Mouse (Mus musculus) cerebellum, postnatal 25 days (tissue): Measurements from ENCODE around the gene Psmg1.
"Not testable (repeated sequence)": the region's sequence is repeated elsewhere in the genome, so short reads cannot be mapped to it uniquely, and the experiment has no call there.

ENCODE experiments used
- DNase-seq, 2 experiments: peaks; one replicate each; pipeline ENCODE4 v3.0.0; 2021; ENCODE audit warnings: mixed read lengths in 2 of 2

Psmg1 gene

DNA sequence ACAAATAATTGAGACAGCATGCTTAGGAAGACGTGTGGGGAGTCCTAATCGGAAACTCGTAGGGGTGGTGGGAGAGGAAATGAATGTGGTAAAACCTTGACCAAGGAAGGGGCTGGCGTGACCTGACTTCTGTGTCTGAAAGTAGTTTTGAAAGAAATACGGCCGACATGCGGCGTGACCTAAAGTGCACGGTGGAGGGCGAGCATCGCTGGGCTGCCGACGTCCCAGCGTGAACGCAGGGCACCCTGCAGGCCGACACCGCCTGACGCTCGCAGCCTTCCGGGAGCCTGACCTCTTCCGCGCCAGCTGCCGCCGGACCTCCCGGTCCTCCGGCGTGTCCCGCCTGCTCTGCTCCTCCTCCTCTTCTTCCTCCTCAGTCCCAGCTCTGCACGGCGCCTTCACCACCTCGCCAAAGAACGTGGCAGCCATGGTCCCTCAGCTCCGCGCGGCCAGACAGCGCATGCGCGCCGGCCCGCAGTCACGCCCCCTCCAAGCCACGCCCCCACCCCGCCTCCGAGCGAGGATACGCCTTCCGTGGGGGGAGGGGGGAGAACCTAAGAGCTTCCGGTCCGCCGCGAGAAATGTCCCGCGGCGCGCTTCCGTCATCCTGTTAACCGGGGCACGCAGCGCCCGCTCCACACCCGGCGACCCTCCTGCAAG, at the start of gene Psmg1:
Psmg1 (minus strand) TSS at position 499 of the 660 bp plus-strand sequence.
- DNase-seq = peak; percentile 99 to 100

DNA sequence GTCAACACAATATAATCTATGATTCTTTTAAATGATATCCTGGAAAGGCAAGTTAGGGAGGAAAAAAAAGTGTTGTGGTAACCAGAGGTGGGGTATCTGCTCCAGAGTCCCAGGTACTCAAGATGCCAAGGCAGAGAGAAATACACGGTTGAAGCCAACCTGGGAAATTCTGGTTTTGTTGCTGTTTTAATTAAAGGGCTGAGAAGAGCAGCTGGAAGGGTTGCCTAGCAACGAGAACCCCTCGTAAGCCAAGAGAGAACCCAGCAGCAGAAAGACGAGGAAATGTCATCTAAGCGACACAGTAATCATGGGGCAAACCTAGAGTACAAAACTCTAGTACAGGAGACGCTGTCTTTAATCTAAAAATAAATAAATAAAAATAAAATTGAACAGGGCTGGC, 48.8 kb upstream of the Psmg1 start:
- no peak for DNase-seq

DNA sequence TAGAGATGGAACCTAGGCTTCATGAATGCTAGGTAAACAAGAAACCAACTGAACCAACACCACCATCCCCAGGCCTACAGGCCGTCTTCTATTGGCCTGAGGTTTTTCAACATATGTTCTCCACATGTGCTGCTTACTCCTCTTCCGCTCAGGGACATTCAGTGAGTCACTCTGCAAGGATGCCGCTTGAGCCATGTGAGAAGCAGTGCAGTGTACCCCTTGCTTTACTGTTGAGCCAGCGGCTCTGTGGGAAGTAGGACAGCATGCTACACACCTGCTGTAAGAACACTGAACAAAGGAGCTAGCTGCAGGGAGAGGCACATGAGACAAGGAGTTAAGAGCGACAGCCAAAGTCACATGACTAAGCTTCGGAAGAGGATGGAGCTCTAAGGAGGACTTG, 43.7 kb upstream of the Psmg1 start:
- DNase-seq = no peak

DNA sequence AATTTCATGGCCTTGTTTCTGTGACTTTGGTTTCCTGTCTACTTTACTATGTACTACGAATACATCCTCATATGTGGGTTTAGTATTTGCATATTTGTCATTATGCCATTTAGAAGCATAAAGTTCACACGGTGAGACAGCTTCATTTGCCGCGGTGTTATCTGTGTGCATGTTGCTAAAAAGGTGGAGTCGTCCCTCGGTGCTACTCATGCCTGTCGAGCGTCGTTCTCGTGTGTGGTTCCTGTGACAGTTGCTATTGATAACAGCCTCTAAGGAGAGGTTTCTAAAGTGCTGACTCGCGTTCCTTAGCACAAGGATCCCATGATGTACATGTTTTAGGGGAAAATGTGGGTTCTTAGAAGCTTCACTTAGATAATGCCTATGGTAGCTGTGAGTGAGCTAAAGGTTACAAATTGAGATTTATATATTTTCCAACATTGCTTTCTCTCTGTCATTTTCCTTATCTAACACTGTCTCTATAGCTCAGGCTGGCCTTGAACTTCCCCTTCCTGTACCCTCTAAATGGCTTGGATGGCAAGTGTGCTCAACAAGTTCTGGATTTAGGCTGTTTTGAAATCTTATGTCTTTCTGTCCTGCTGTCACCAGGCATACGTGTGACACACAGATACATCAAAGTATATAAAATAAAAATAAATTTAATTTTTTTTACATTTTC, 41.7 kb upstream of the Psmg1 start:
- no peak for DNase-seq

DNA sequence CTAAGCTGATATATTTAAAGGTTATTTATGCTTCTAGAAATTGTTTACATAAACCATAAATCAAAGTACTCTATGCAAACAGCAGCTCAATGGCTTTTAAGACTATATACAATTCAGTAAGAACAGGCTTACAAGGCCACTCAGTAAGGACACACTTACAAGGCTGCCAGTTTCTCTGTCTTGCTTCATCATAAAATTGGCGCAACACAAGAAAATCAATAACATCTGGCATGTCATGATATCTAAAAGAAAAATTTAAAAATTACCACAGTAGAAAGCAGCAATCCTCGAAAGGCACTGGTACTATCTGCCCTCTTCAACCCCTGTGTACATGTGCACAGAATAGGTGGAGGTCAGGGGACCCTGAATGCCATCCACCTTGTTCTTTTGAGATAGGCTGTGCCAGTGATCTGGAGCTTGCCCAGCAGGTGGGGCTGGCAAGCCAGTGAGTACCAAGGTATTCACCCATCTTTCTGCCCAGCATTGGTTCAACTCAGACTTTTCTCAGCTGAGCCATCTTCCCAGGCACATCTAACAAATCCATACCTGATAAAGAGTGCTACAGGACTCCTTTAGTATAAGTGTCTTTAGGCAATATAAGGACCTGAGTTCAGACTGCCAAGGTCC, 39.8 kb upstream of the Psmg1 start:
- DNase-seq = peak in 1 of 2 experiments; percentile 36

DNA sequence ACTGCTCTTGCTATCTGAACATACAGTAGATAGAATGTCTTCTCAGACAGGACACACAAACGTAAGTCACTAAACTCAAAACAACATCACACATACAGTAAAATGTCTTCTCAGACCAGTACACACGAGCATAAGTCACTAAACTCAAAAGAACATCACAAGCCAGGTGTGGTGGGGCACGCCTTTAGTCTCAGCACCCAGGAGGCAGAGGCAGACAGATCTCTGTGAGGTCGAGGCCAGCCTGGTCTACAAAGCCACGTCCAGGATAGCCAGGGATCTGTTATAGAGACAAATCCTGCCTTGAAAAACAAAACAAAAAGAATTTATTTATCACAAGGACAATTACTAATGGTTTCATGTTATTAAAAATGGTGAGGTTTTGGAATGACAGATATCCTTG, 35.5 kb upstream of the Psmg1 start:
- no peak for DNase-seq

DNA sequence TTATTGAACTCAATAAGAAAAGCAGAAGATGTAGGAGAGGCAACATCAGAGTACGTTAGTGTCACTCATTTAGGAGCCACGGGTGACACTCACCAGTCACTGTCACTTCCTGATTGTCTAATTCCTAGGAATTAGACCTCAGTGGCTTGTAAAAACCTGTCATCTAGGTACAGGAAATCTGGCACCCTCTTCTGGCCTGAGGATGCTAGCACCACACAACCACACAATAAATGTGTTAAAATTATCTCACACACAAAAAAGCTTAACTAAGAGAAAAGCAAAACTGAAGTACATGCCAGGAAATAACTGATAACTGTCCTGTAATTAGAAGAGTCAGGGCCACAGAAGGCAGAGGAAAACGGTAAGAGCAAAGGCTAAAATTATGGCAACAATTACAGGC, 34.5 kb upstream of the Psmg1 start:
- DNase-seq = no peak

DNA sequence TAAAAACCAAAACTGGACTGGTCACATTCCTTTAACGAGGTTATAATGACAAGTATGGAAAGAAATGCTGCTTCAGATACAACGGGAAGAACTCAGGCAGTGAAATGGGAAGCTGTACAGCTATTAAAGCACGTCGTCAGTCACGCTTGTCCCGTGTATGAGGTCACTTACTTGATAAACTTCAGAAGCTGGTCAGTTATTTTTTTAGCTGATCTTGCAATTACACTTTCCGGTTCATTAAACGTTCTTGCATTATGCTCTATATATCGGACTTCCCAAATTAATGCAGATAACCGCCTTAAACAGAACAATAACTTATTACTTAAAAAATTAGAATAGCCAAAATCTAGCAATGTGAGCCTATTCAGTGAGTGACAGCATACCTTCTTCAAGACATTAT, 30.3 kb upstream of the Psmg1 start:
- DNase-seq = no peak

DNA sequence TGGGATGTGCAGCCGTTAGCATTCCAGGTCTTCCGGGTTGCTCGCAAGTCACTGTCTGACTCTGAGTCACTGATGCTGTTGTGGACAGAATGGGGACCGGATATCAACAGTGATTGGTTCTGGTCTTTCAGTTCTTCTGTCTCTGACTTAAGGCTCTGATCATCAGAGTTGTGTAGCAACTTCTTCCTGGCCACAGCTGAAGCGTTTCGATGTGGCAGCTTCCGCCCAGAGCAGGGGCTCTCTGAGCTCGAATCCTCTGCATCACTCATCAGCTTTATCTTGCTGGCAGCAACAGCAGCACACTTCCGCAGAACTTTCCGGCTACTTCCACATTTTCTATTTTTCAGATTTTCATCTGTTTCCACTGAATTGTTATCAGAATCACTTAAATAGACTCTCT, 18.4 kb upstream of the Psmg1 start:
- DNase-seq = not testable (repeated sequence)

DNA sequence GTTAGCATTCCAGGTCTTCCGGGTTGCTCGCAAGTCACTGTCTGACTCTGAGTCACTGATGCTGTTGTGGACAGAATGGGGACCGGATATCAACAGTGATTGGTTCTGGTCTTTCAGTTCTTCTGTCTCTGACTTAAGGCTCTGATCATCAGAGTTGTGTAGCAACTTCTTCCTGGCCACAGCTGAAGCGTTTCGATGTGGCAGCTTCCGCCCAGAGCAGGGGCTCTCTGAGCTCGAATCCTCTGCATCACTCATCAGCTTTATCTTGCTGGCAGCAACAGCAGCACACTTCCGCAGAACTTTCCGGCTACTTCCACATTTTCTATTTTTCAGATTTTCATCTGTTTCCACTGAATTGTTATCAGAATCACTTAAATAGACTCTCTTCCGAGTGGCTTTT, 13.5 kb upstream of the Psmg1 start:
- not testable (repeated sequence) for DNase-seq

DNA sequence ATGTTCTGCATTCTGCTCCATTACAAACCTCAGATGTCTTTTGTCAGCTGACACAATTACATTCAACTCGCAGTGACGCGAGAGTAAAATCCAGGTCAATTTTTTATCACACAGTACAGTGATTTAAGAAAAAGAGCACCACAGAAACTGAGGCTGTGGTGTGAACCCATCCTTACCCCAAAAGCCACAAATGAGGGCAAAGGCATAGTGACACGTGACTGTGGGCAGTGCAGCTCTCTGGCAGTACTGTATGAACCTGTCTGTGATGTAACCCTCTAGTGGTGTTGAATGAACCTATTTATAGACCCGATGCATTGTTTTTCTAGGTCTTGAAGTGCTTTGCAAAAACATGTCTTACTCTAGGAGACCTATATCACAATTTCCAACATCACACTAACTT, 8.5 kb upstream of the Psmg1 start:
- DNase-seq = no peak

DNA sequence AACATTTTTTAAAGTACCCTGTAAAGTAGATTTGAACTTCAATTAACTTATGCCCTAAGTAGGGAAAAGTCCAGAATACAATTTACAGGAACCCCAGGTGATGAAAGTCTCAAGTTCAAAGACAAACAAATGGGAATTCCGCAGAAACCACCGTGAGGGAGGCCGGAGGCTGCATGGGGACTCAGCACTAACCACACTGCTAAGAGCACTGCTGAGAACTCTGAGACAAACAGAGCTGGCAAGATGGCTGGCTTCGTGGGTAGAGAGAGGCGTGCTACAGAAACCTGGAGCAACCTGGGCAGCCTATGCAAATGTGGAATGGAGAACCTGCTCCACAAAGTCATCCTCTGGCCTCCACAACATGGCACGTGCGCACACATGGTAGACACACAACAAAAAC, 5.4 kb upstream of the Psmg1 start:
- DNase-seq = no peak

DNA sequence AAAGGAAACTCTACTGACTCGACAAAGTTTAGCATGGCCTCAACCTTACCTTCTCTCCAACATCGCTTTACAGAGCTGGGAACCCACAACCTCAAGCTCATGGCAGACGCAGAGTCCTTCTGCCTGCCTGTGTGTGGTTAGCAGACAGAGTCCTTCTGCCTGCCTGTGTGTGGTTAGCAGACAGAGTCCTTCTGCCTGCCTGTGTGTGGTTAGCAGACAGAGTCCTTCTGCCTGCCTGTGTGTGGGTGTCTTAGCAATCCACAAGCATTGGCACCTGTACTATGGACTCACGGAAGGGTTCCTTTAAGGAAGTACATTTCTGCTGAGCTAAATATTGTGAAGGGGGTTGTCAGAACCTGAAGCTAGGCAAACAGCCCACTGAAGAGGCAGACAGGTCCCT, 3.8 kb upstream of the Psmg1 start:
- DNase-seq = not testable (repeated sequence)

DNA sequence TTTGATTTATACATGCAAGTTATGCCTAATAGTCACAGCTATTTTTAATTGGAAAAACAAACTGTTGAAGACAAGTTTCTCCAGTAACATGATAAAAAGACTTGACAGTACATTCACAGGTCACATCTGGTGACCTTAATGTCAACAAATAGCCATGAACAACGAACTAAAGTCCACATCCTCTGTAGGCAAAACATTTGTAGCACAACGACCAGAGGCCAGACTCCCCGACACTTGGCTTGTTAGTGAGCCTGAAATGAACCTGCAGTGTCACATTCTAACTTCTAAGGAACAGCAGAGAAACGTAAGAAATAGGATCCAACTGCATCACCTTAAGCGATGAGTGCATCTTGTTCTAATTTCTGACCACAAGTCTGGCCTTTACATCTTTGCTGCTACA, 1.8 kb upstream of the Psmg1 start:
- no peak for DNase-seq

DNA sequence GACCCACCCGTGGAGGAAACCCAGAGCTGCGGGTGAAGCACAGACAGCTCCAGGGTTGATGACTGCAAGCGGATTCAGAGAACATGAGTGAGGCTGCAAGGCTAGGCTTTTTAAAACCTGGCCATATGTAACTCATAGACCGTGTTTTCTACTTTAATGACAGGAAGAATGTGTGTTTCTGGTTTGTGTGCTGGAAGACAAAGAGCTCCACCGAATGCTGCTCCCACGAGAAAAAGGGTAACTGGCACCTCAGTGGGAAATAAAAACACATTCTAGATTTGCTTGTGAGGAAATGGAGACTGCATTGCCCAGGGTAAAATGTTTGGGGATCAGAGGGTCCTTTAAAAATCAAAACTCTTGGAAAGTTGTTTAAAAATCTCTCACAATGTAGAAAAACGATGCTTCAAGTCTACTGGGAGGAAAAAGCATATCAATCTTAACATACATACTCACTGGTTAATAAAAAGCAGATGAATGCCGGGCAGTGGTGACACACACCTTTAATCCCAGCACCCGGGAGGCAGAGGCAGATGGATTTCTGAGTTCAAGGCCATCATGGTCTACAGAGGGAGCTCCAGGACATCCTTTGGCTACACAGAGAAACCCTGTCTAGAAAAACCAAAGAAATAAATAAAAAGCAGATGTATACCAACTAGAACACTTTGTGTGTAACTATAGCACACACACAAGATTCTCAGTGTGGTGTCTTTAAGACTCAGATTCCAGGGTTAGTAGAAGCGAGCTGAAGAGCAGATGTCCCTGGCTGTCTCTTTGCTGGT, 551 bp upstream of the Psmg1 start:
- DNase-seq = peak in 1 of 2 experiments; percentile 30

DNA sequence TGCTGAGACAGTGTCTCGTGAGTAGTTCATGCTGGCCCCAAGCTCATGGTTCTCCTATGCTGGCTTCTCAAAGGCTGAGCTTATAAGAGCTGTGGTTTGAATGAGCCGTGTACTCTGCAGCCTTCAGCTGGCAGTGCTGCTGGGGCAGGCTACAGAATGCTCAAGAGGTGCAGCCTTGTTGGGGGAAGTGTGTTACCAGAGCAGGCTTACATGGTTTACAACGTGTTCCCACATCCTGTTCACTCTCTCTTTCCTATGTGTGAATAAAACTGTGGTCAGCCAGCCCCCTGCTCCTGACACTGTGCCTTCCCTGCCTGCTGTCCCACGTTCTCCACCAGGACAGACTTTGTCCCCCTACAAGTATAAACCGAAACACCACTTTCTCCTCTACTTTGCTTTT, 5.8 kb downstream of the Psmg1 start:
- DNase-seq = no peak

DNA sequence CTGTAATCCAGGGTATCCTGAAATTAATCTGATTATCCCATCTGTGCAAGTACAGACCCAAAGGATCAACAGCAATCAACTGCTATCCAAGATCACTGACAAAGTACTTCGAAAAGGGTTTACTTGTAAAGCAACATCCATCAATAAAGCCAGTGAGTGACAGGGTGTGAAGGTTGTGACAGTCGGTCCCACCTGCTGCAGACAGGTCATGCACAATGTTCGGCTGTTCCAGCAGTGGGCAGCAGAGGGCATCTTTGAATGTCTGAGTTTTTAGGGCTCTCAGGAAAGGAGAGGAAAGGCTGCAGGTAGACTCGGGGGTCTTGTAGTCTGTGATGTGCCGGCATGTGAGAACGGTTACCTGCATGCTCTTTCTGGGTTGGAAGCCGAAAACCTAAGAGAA, 7.2 kb downstream of the Psmg1 start:
- peak in 1 of 2 experiments; percentile 39 for DNase-seq

DNA sequence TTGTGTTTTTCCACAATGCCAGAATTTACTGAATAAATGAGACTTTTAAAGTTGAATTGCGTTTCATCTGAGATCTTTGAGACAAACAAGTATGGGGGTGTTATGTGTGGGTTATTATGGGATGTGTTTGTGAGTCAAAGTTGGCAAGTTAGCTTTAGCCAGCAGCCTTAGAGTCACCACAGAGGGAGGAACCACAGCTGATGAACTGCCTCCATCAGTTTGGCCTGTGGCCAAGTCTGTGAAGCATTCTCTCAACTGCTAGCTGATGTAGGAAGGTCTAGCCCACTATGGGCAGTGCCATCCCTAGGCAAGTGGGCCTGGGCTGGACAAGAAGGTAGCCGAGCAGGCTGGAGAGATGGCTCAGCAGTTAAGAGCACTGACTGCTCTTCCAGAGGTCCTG, 19.9 kb downstream of the Psmg1 start:
- no peak for DNase-seq

DNA sequence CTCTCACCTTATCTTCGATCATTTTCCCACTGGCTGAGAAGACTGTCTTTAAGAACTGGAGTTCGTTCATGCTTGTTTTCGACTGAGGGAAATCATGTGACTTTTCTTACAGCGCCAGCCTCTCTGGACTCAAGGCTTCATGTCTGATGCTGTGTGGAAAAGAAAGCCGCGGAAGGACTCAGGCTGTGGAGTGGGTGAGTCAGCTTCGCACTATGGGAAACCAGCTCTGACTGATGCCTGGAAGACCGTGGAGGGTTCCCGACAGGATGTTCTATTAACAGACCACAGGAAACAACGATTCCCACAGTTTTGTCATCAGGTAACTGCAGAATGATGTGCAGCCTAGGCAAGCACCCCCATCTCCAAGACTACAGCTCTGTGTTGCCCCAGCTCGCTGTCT, 23.3 kb downstream of the Psmg1 start:
- DNase-seq = no peak

DNA sequence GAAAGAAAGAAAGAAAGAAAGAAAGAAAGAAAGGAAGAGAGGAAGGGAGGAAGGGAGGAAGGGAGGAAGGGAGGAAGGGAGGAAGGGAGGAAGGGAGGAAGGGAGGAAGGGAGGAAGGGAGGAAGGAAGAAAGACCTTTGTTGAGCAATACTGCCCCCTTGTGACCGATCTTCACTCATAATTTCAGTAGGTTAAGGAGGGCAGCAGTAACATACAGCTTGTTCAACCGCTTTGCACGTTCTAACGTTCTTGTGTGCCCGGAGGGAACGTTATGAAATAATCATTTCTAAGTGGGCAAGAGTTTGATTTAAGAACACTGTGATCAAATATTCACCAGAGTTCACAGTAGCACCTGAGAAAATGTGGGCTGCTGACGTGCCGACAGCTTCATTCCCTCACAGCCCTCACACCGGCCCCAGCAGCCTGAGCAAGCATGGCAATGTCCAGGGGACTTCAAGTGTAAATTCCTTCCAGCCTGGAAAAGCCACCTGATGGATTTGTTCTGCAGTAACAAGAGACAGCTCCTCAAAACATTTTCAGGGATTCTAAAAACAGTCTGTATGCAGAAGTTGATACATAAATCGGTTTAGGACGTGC, 26.2 kb downstream of the Psmg1 start:
- peak in 1 of 2 experiments; percentile 72 for DNase-seq

DNA sequence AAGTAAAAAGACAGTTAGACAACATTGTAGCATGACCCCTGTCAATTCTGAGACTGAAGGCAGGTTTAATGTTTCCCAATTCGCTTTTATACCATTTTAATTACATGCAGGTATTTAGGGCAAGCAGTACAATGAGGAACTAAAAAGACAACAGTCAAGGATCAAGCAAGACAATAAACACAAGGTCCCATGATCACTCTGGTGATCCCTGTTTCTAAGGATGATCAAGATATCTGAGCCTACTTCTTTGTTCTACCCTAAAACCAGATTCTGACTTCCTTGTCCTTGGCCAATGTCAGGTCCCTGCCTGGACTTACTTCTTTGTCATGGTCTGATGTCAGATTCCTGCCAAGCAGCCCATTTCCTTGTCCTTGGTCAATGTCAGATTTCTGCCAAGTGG, 29.3 kb downstream of the Psmg1 start:
- DNase-seq = not testable (repeated sequence)

DNA sequence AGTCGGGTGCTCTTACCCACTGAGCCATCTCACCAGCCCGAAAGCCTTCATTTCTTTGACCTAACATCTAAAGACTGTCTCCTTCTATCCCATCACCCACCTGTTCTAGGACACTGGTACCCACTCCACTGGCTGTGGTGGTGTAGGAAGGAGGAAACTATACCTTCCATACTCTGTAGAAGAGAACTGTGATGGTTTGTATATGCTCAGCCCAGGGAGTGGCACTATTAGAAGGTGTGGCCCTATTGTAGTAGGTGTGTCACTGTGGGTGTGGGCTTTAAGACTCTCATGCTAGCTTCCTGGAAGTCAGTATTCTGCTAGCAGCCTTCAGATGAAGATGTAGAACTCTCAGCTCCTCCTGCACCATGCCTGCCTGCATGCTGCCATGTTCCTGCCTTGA, 30.1 kb downstream of the Psmg1 start:
- not testable (repeated sequence) for DNase-seq

DNA sequence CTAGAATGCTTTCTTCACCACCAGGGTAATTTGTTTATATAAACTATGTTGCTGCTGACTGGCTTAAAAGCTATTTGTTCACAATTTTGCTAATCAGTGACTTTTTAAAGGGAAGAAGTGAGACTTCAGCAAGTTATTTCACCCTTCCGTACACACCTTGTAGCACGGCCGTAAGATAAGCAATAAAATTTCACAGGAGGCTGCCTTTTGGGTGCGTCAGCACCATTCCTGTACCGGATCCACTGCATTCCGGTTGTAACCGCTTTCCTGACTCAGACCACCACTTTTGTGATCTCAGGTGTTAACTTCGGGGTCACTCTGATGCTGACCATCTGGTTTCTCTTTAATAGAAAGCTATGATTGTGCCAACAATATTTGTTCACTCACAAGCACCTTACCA, 32.7 kb downstream of the Psmg1 start:
- no peak for DNase-seq
